Mouse (Mus musculus): ENCODE results near the gene Vars. TPM values are rescaled to one million over a fixed set of nuclear protein-coding genes. Genes with fewer than 3 reads are reported as not detected.

Gene Vars
- total and polyA plus RNA-seq, 3 experiments = 90.3 to 280 (median 277) TPM

DNA sequence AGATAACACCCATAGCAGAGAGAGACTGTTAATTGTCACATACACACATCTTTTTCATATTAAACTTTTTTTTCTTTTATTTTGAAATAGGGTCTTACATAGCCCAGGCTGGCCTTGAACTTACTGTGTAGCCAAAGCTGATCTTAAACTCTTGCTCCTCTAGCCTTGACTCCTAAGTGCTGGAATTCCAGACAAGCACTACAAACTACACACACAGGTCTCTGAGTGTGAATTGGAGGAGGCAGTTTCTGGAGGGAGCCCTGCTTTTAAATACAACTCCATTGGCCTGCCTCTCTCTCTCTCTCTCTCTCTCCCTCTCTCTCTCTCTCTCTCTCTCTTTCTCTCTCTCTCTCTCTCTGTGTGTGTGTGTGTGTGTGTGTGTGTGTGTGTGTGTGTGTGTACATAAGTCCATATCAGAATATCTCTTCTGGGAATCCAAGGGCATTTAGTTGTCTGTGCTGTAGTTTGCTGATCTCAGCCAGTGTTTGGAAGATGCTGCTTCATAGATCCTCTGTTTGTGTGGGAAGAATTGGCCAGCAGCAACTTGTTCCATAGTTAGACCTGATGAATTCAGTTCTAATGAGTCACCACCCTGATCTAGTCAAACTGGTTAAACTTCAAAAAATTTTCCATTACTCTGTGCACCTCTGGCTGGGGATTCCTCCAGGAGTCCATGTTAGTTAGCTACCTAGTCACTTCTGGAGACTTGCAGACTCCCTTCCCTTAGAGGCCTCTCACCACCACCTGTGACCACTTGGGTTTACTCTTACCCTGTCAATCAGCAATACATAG is 39.9 kb upstream of the Vars start:
- no peaks in the 10 kb centered on the region for H3K79me2 ChIP-seq (replicated peaks; ENCODE audit: control insufficient read depth, extremely low read depth, insufficient read depth, poor library complexity, severe bottlenecking)
- H3K4me1 ChIP-seq (ENCODE audit: control insufficient read depth in 1 of 2, insufficient read depth in 2 of 2) = peaks cover 3 to 40% of the 10 kb centered on the region in 2 experiments
- in situ Hi-C loops (cut with MboI; ENCODE audit: low pct_ligation_motif_present, low pct_unique_long_range_greater_than_20kb, low sequenced_read_pairs) (no loop called here), dilution Hi-C loops (cut with MboI; ENCODE audit: extremely low pct_ligation_motif_present, extremely low pct_unique_long_range_greater_than_20kb, low sequenced_read_pairs) (no loop called here)
- no peak for TF ChIP-seq ELF1 (IDR thresholded peaks at IDR 0.05; ENCODE audit: low read depth, low read length)
- TF ChIP-seq ETS1 (conservative IDR thresholded peaks at IDR 0.05; ENCODE audit: low read depth, low read length) = peak; percentile 55
- H3K27ac ChIP-seq (ENCODE audit: insufficient read depth, low read depth) = no peak overlapping the region
- no peak overlapping the region for H3K4me3 ChIP-seq (replicated peaks in 1 of 3; ENCODE audit: low read depth in 2 of 3, low read length in 2 of 3, poor library complexity in 1 of 3)
- H3K27me3 ChIP-seq (replicated peaks) = no peaks in the 10 kb centered on the region
- no peak overlapping the region; the same call in 1 of the 2 replicates for H3K4me2 ChIP-seq (ENCODE audit: insufficient read depth, low read depth, poor library complexity, severe bottlenecking)
- peak; percentile 45 for DNase-seq (ENCODE audit: extremely low read depth)
- no peak overlapping the region for H3K9ac ChIP-seq (ENCODE audit: insufficient read depth, low read depth)
- H3K9me3 ChIP-seq (replicated peaks; ENCODE audit: low read length) = peaks cover 2% of the 10 kb centered on the region
- H3K36me3 ChIP-seq (replicated peaks in 1 of 2; ENCODE audit: control insufficient read depth in 1 of 2, insufficient read depth in 1 of 2, low read length in 1 of 2) = no peaks in the 10 kb centered on the region

- dilution Hi-C loops (cut with MboI; ENCODE audit: extremely low pct_ligation_motif_present, extremely low pct_unique_long_range_greater_than_20kb, low sequenced_read_pairs) = no loop called here
- TF ChIP-seq ELF1 (IDR thresholded peaks at IDR 0.05; ENCODE audit: low read depth, low read length) (no peak), USF2 (conservative IDR thresholded peaks at IDR 0.05; ENCODE audit: low read depth, low read length) (no peak), IRF4 (IDR thresholded peaks at IDR 0.05; ENCODE audit: low read depth, low read length) (0 out of 2 replicates have a peak, but pooled peaks have one; percentile 48), MXI1 (IDR thresholded peaks at IDR 0.05; ENCODE audit: low read depth, low read length) (no peak), MEF2A (IDR thresholded peaks at IDR 0.05; ENCODE audit: borderline replicate concordance, low read depth, low read length) (0 out of 2 replicates have a peak, but pooled peaks have one; percentile 10), SMC3 (IDR thresholded peaks at IDR 0.05; ENCODE audit: low read depth, low read length) (no peak), CHD1 (IDR thresholded peaks at IDR 0.05; ENCODE audit: low read depth, low read length) (no peak)
- H3K27me3 ChIP-seq (replicated peaks) = no peaks in the 10 kb centered on the region
These were observed 38.7 kb upstream of the Vars start for GRCm38 (mm10) chr17:34962125-34962524.

DNA sequence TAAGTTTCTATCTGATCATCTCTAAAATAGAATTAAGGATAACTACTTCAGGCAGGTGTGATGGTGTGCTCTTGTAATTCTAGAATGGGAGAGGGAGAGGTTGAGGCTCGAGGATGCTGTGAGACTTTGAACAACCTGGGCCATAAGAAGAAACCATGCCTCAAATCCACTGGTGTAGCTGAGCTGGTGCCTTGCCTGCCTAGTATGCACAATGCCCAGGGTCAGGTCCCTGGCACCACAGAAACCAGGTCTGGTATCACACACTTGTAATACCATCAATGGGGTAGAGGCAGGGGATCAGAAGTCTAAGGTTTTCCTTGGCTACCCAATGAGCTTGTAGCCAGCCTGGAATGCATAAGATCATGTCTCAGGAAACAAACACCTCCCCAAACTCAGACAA is 37.9 kb upstream of the Vars start:
- TF ChIP-seq HCFC1 (IDR thresholded peaks at IDR 0.05; ENCODE audit: low read depth, low read length) (no peak), JUND (conservative IDR thresholded peaks at IDR 0.05; ENCODE audit: low read depth, low read length) (no peak), POLR2AphosphoS2 (IDR thresholded peaks at IDR 0.05; ENCODE audit: low read depth, low read length) (no peak), MEF2A (IDR thresholded peaks at IDR 0.05; ENCODE audit: borderline replicate concordance, low read depth, low read length) (no peak), NELFE (IDR thresholded peaks at IDR 0.05; ENCODE audit: low read depth, low read length) (no peak), JUN (IDR thresholded peaks at IDR 0.05; ENCODE audit: insufficient read depth, low read depth, low read length) (no peak), CTCF (conservative IDR thresholded peaks at IDR 0.05 in 1 of 2, IDR thresholded peaks at IDR 0.05 in 1 of 2; ENCODE audit: low read depth in 2 of 2, low read length in 2 of 2) (no peak), CHD2 (IDR thresholded peaks at IDR 0.05; ENCODE audit: low read length) (no peak), USF2 (conservative IDR thresholded peaks at IDR 0.05; ENCODE audit: low read depth, low read length) (no peak), E2F4 (IDR thresholded peaks at IDR 0.05; ENCODE audit: insufficient replicate concordance, low read depth, low read length) (no peak), ETS1 (conservative IDR thresholded peaks at IDR 0.05; ENCODE audit: low read depth, low read length) (no peak), ELF1 (IDR thresholded peaks at IDR 0.05; ENCODE audit: low read depth, low read length) (no peak), USF1 (IDR thresholded peaks at IDR 0.05; ENCODE audit: low read depth, low read length) (no peak), ZMIZ1 (IDR thresholded peaks at IDR 0.05; ENCODE audit: low read depth, low read length) (no peak)
- no peaks in the 10 kb centered on the region for H3K27me3 ChIP-seq (replicated peaks)
- no peaks in the 10 kb centered on the region for H3K36me3 ChIP-seq (replicated peaks in 1 of 2; ENCODE audit: control insufficient read depth in 1 of 2, insufficient read depth in 1 of 2, low read length in 1 of 2)
- H3K9me3 ChIP-seq (replicated peaks; ENCODE audit: low read length) = peaks cover 2% of the 10 kb centered on the region
- H3K4me3 ChIP-seq (replicated peaks in 1 of 3; ENCODE audit: low read depth in 2 of 3, low read length in 2 of 3, poor library complexity in 1 of 3) = no peak overlapping the region
- H3K9ac ChIP-seq (ENCODE audit: insufficient read depth, low read depth) = no peak overlapping the region
- in situ Hi-C loops (cut with MboI; ENCODE audit: low pct_ligation_motif_present, low pct_unique_long_range_greater_than_20kb, low sequenced_read_pairs) (no loop called here), dilution Hi-C loops (cut with MboI; ENCODE audit: extremely low pct_ligation_motif_present, extremely low pct_unique_long_range_greater_than_20kb, low sequenced_read_pairs) (no loop called here)
- H3K79me2 ChIP-seq (replicated peaks; ENCODE audit: control insufficient read depth, extremely low read depth, insufficient read depth, poor library complexity, severe bottlenecking) = no peaks in the 10 kb centered on the region
- H3K4me2 ChIP-seq (ENCODE audit: insufficient read depth, low read depth, poor library complexity, severe bottlenecking) = no peak overlapping the region
- H3K4me1 ChIP-seq (ENCODE audit: control insufficient read depth in 1 of 2, insufficient read depth in 2 of 2) = peaks cover 3 to 40% of the 10 kb centered on the region in 2 experiments
- DNase-seq (ENCODE audit: extremely low read depth) = no peak
- no peak overlapping the region for H3K27ac ChIP-seq (ENCODE audit: insufficient read depth, low read depth)

More at GRCm38 (mm10) chr17:34962125-34962524, 38.7 kb upstream of the Vars start:
- no peak overlapping the region for H3K4me3 ChIP-seq (replicated peaks in 1 of 3; ENCODE audit: low read depth in 2 of 3, low read length in 2 of 3, poor library complexity in 1 of 3)
- no peak overlapping the region for H3K27ac ChIP-seq (ENCODE audit: insufficient read depth, low read depth)
- in situ Hi-C loops (cut with MboI; ENCODE audit: low pct_ligation_motif_present, low pct_unique_long_range_greater_than_20kb, low sequenced_read_pairs) = no loop called here
- peaks cover 3 to 40% of the 10 kb centered on the region in 2 experiments for H3K4me1 ChIP-seq (ENCODE audit: control insufficient read depth in 1 of 2, insufficient read depth in 2 of 2)
- H3K79me2 ChIP-seq (replicated peaks; ENCODE audit: control insufficient read depth, extremely low read depth, insufficient read depth, poor library complexity, severe bottlenecking) = no peaks in the 10 kb centered on the region
- no peak overlapping the region for H3K4me2 ChIP-seq (ENCODE audit: insufficient read depth, low read depth, poor library complexity, severe bottlenecking)
- no peak overlapping the region for H3K9ac ChIP-seq (ENCODE audit: insufficient read depth, low read depth)
- peaks cover 2% of the 10 kb centered on the region for H3K9me3 ChIP-seq (replicated peaks; ENCODE audit: low read length)
- H3K36me3 ChIP-seq (replicated peaks in 1 of 2; ENCODE audit: control insufficient read depth in 1 of 2, insufficient read depth in 1 of 2, low read length in 1 of 2) = no peaks in the 10 kb centered on the region
- peak; percentile 54 for DNase-seq (ENCODE audit: extremely low read depth)
